Mouse (Mus musculus): Measurements from ENCODE around the gene Olfr1386.

GRCm38 (mm10) chr11:49436411-49436810 is 28.4 kb upstream of the Olfr1386 start, which contains the start of gene Olfr1388:
- TF ChIP-seq CTCF (IDR thresholded peaks at IDR 0.05) (no peak), EP300 (IDR thresholded peaks at IDR 0.05) (no peak)
